Mouse (Mus musculus) layer of hippocampus, adult 9-10 months (tissue): ENCODE data around the gene Trpm6.
A peak's percentile ranks its signal among the peaks of the same experiment; 100 is the strongest.

Source experiments
- DNase-seq: peaks from one replicate; pipeline ENCODE4 v3.0.0; 2022; ENCODE audit warnings: low spot score

Gene Trpm6

DNA sequence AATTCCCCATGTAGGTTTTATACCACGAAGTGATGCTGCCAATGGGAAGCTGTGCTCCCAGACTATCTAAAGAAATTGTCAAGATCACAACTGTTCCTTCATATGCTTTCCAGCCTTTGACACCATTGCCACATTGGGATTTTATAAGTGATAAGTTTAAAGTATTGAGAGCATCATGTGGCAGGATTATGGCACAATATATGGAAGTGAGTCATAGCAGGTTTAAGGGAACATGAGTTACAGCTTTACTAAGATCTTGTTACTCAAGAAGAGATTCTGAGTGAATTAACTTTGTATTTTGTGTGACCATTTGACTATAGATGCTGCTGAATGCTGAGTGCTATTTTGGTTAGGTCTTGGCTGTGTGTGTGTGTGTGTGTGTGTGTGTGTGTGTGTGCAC is 21.8 kb downstream of the Trpm6 start:
- DNase-seq, result no peak

DNA sequence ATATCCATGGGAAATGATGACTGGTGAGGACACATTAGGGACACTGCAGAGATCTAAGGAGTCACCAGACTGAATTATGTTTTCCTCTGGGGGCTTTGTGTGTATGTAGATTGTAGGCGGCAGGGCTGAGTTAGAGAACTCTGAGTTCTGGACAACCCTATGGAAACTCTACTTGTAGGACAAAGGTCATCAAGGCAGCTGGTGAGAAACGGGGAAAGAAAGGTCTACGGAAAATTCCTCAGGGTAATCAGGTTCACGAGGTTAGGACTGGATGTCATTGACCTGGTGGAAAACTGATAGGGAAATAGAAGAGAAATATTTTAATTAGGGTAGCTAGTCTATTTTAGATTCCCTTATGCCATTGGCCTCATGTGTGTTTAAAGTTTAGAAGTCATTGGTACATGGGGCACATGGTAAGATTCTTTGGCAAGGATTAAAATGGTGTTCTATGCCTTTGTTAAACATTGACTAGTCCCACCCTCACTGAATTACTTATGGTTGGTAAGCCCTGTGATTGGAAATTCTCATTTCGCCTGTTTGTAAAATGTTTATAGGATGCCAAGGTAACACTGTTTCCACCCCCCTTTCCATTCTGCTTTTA is 23.2 kb downstream of the Trpm6 start:
- DNase-seq, result no peak

DNA sequence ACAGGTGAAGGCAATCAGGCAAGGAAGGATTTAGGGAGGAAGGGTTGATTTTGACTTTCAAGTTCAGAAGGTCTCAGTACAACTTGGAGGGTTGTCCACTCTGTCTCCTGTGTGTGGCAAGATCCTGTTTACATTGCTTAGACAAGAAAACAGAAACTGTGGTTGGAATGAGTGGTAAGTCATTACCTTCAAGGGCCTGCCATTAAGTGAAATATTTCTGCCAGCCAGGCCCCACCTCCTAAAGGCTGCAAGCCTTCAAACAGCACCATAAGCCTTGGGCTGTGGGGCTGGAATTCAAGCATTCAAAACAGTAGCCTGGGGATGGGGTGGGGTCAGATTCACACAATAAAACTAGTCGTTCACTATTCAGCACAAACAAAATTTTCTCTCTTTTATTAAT is 24.3 kb downstream of the Trpm6 start:
- no peak for DNase-seq

DNA sequence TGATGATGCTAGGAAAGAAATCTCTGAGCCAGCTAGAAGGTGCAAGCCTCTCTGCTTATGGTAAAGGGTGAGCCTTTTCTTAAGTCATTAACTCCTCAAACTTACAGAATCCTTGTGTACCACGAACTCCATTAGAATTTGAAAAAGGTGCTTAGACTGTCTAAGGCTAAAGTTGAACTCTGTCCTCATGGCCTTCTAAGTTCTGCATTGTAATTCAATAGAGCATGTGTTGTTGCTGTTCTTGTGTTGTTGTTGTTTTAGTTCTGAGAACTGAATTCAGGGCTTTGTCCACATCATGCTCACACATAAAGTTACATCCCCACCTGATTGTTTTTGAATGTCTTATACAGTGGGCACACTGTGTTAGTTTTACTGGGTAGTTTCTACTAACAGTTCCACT is 49.9 kb downstream of the Trpm6 start:
- DNase-seq, result no peak

DNA sequence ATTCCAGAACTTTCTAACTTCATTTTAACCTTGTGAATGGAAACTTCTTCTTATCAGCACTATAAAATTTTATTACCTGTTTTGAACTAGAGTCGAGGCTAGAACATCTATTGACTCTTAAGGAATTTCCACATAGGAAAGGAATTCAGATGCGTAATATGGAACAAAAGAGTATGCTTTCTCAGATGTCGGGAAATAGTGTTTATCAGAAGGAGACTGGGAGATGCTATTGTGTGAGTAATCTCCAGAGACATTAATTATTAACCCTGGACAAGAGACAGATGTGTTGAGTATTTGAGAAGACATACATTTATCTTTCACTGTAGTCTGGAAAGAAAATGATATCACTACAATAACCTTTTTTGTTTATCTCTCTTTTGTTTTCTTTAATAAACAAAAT is 61.5 kb downstream of the Trpm6 start:
- DNase-seq, result no peak

DNA sequence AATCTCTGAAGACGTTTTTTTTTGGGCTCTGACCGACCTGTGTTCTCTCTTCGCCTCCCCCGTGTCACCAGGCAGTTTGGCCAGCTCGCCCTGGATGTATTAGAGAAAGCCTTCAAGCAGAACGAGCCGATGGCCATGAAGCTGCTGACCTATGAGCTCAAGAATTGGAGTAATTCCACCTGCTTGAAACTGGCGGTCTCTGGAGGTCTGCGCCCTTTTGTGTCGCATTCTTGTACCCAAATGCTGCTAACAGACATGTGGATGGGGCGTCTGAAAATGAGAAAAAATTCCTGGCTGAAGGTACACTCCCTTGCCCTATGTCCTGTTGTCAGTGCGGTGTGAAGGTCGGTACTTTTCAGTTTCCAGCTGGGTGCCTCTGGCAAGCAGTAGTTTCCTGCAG is 65.4 kb downstream of the Trpm6 start:
- DNase-seq, result no peak

DNA sequence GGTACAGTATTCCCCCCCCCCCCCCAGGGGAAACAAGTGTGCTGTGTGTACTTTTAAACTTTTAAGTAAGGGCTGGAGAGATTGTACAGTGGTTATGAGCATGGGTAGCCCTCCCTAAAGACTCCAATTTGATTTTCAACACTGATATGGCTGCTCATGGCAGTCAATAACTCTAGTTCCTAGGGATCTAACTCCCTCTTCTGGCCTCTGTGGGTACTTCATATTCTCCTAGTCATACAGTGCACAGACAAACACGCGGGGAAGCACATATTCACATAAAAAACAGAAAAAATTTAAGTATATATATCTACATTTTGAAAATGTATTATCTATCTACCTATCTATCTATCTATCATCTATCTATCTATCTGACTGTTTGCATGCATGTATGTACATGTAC is 67.6 kb downstream of the Trpm6 start:
- no peak for DNase-seq

DNA sequence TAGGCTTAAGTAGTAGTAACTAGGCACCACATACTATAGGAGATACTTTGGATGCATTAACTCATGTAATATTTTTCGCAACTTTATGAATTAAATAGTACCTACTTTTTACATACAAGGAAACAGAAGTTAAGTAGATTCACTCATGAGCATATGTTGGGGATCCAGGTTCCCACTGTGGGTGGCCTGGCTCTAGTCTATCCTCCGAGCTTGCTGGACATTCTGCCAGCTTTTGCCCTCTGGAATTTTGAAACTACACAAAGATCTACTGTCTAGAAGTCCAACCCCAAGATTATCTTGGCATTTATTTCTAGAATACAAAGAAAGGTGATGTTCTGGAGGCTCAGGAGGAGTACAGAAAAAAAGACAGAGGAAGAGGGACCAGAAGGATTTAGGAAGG is 78.8 kb downstream of the Trpm6 start:
- DNase-seq, result no peak

DNA sequence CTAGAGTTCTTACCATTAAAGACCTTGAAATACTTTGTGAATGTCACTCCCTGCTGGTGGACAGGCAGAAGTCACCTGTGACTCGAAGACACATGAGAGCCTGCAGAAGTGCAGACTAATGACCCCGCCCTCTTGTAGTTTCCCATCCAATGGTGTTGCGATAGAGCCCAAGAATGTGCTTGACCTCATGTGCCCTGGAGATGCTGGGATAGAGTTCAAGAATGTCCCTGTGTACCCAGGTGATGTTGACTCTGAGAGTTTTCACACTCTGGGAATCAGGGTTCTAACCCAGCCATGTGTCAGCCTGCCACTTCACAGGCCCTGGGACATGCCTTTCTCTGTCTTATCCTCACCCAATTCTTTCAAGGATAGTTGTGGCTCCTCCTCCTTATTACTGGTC is 81.4 kb downstream of the Trpm6 start:
- DNase-seq, result no peak

DNA sequence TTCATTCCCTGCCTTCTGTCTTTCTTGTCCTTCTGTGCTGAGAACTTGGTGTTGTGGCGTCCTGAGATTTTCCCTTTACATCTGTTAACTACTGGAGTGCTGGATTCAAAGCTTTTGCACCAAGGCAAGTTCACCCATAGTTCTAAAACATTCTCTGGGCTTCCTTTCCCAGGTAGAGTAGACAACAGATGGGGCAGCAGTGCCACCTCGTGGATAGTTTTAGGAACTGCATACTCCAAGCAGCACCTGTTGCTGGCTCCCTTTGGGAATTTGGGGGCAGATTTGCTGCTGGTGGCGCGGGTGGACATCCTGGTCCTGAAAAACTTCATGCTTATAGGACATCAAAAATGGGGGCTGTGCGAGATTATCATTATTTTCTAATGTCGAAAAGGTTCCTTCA is 85.2 kb downstream of the Trpm6 start:
- peak; percentile 12 for DNase-seq

DNA sequence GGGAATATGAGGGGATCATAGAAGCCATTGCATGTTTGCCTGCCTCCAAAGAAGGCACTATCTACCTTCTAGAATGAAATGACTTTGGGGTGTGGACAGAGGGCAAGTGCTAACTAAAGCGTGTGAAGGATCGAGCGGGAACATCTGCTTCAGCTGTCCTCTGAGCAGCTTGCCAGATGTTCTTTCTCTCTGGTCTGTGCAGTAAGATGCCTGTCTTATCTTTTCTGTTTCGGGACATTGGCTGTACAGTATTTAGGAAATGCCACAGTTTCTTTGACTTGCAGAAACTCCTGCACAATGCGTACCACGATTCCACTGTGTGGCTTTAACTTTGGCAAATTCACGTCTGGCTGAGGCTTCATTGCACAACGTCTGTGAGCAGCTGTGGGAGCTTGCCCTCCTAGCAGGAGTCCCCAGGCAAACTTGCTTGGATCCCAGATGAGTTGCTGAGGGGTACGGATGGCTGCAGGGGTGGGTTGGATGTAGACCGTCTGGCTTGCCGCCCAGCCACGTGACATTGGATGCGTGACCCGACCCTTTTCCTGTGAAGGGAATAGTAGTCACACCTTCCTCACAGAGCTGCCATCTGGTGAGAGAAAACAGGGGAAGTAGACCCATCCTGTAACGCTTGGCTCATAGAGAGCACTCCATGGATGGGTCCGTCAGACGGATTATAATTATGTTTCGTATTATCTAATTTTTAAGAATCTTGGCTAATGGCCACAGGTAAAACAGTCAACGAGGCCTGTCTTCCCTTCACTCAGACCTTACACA is 92.2 kb downstream of the Trpm6 start:
- DNase-seq, result no peak

DNA sequence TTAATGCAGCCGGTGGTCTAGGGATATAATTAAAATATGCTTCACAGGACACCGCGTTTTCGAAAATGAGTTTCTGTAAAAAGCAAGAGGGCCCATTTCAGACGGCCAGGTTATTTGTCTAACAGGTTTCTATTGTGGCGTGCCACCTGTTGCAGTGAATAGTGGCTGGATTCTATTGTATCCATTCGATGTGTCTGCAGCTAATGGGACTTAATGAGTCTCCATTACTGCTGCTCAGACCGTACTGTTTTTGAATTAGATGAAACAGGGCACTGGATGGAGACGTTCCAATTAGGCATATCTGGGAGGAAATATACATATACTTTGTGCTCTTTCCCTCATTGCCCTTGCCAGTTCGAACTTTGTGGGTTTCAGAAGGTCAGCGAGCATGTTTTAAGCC is 92.8 kb downstream of the Trpm6 start:
- DNase-seq, result no peak

DNA sequence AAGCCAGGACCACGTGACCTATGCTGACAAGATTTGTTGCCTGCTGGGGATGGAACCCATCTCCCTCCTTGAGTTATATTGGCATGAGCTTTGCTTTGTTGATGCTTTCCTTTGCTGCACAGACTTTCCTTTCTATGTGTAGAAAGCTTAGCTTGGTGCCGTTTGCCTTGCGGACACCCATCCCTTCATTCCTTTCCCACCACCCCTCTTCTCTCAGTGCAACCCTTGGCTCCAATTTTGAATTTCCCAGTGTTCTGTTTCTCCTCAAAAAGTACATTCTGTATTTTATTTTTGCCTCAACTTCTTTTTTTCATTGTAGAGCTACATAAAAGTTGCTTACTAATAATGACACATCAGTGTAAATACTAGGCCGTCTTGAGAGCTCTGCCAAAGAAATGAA is 96.6 kb downstream of the Trpm6 start:
- no peak for DNase-seq

DNA sequence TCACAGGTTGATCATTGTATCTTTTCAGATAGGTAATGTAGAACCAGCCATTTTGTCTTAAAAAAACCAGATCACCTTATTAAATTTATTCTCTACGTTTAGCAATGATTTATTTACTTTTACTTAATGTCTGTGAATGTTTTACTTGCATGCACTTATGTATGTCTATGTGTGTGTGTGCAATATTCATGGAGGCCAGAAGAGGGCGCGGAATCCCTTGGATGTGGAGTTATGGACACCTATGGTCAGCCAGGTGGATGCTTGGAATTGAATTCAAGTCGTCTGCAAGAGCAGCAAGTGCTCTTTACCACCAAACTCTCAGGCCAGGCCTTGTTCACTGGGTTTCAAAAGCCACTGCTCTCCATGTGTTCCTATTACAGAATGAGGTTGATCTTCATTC is 118.5 kb downstream of the Trpm6 start:
- DNase-seq, result no peak

DNA sequence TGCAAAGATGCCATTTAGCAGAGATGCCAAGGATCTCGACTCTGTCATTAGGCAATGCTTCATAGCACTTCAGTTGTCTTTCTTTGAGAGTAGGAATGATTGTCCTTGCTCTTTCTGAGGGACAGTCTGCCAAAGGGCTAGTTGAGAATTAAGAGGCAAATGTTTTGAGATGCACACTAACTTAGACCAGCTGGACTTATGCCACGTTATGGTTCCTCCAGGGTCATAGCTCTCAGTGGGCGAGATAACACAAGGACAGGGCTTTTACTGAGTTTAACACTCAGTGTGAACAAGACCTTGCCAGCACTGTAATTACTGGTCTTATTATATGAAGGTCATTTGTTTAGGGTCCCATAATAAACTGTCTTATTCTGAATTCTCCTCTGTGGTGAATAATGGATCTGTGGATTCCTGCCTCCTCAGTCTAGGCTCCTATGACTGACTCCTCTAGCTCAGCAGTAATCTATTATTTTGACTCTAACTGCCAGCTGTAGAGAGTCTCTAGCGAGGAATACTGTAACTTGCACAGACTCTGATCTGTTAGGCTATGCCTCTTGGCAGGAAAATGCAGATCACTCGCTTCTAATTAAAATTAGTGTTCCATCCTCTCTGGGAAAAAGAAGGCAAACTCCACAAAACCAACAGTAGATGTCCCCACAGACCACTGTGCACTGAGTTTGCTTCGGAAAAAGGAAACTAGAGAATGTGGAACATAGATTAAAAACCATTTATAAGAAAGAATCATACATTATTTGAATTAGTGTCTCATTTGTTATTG is 123.2 kb downstream of the Trpm6 start:
- peak; percentile 32 for DNase-seq

DNA sequence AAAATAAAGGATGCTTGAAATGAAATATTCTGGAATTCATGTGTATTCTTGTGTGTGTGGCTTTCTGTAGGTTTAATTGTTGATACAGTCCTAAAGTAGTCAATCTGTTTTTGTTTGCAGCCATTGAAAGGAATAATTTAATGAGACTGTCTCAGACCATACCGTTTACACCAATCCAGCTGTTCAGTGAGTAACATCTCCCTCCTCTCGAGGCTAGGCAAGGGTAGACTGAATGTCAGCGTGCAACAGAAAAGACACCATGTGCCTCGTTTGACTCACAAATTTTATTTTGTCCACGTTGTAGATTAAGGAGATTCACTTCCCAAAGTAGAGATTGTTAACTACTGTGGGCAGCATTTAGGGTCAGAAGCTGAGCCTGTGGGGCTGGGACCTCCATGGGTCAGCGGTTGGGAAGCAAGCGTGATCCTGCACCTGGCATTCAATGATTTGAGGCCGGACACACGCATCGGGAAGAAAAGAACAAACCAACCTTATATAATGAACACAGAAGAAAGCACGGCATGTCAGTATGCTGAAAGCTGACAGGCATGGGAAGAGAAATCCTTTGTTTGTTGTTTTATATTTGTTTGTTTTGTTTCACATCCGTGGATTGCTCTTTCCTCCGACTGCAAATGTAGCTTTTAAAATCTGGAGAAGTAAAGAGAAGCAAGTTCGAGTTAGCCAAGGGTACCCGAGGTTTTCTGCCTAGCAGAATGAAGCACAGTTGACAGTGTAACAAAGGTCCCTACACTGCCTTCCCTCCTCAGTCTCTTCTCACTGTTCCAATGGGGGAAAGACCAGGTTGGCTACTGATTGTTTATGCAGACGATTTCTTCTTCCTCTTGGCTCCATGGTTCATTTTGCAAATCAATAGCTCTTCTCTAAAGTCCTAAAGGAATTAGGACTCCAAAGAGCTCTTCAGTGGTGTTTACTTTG is 124.2 kb downstream of the Trpm6 start:
- no peak for DNase-seq

DNA sequence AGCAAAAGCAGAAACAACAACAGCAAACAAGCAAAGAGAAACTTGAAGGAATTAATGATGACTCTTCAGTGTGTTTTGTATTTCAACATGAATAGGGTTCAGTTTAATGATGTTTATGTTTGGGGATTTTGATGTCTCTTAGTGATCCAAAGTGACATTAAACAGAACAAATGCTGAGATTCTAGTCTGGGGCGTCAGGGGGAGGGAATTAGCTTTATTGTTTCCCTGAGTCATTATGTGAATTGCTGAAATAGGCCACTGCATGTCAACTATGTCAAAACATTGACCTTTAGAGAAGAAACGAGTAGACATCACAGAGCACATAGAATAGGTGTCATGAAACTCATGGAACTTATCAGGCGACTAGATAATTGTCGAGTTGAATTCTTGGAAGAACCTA is 129.5 kb downstream of the Trpm6 start:
- DNase-seq, result no peak

DNA sequence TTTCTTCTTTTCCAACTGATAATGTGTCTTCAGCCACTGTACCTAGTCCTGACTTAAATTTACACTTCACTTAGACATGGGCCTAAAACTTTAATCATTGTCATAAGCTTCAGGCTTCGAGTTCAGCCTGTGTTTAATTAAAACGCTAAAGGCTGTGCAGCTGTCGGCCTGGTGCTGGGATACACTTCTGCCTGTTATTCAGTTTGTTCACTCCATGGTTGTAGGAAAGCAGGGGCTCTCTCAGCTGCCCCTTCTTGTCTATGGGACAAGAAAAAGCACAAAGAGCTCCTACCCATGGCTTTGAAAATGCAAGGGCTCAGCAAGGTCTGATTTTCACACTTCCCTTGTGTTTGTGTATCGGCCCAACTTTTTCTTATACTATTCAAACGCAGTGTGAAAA is 131.4 kb downstream of the Trpm6 start:
- DNase-seq, result no peak

DNA sequence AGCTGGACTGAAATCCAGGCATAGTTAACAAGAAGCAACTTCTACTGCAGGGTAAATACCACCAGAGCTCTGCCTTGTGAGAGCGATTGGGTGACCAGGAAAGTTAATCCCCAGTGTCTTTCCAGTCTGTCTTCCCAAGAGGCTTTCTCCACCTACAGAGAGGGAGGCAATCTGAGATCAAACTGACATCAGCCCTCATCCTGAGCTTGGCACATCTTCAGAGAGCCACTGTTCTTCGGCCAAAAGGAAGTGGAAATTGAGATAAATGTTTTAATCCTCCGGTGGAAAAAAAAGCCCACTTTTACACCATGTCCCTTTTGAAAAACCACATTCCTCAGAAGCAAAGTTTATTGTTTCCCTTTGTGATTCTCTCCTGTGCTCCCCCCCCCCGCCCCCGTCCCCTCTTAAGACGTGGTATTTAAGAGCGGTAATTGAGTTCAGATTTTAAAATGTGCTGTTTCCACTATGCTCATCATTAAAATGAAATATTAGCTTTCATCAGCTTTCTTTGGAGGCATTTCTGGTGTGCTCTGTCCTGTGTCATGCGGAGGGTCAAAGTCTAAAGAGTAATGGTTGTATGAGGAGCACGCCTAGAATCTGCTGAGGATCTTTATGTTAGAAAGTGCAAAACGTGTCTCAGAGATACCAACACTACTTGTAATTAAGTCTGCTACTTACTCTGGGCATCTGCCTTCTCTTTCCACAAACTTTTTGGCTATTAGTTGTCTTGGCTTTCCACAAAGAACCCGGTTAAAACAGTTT is 138.0 kb downstream of the Trpm6 start:
- DNase-seq, result no peak

DNA sequence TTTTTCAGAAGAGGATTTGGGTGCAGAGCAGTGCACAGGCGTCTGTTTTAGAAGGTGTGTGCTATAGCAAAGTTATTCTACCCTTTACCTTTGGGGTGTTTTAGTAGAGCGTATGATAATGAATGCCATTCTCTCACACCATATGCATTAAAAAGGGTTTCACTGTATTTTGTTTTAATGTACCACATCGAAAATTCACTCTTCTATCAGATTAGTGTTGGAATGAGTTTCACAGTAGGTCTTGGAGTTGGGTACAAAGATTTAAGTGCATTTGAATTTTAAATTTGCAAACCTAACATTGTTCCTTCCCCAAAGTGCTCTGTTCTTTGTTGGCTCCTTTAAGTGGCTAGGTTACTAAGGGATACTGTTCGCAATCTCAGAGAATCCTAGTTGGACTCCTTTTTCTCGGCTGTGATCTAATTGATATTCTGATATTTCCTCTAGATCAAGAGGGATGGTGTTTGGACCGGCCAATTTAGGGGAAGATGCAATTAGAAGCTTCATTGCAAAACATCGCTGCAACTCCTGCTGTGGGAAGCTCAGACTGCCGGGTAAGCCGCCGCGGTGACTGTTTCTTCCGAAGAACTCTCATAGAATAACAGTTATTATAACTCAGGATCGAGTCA is 138.8 kb downstream of the Trpm6 start:
- DNase-seq, result peak; percentile 16

DNA sequence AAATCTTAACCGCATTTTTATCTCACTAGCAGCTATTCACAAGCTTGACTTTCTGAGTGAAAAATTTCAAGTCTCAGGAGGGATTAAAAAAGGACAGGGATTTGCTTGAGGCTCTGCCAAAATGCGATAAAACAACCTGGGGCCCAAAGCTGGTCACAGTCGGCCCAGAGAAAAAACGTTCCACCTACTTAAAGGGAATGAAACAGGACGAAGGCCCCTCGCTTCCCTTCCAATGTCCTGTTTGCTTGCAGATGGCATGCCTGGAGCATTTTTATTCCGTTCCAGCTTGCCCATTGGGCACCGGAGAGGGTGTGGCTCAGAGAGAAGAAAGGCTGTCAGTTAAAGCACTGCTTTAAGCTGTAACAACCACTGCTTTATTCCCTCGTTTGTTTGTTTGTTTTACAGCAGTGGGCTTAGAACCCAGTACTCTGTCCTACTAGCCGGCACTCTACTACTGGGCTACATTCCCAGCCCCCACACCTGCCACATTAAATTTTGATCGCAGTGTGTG is 139.4 kb downstream of the Trpm6 start:
- peak; percentile 18 for DNase-seq
